Comparison of ENCODE assay signal across 14 mouse cellular contexts in the genomic region with DNA sequence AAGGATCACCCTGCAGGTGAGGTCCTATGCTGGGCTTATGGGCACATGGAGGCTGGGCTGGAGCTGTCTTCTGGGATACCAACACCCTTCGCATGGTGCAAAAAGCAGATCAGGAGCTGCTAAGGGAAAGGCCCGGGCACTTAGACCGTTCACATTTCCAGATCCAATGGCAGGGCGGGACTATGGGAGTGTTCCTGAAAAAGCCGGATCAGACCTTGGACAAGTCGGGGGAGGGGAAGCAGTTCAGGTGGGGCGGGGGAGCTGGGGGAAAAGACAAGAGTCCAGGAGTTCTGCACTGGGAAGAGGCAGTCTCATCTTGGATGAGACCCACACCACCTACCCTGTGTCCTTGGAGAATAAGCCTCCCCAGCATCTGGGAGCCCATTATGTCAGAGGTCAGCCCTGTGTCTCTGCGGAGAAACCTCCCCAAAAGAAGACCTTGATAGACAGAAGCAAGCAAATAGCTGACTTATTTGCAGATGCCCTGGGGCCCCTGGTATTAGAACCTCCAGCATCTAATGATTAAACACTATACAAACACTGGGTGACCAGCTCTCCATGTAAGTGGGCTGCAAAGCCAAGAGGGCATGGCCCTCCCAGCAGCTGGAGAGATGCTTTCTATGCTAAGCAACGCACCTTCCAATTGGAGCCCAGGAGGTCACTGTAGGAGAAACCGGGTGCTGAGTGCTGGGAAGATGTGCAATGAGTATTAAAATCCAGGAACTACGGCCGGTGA.
DNase-seq lines count a peak whose midpoint lies in the region; ATAC-seq and TF ChIP-seq lines count a peak whose summit lies in the region.
"Had no signal": no experiment of that assay in that cellular context is flagged by ENCODE, and none has a peak within 500 bp of the region (broad histone marks: within the 10 kb centered on the region; RNA-seq: fewer than 3 reads in every experiment).

No protein-coding gene starts in this region.

- no peak overlapping the region for H3K4me3 ChIP-seq in heart, embryonic 16.5 days (ENCODE audit: low read length)
- H3K4me3 ChIP-seq in stomach, embryonic 14.5 days (ENCODE audit: low read depth, low read length): no peak overlapping the region
- no peak overlapping the region for H3K4me3 ChIP-seq in stomach, postnatal 0 days (ENCODE audit: low read depth, low read length)
- H3K4me3 ChIP-seq in liver, embryonic 12.5 days: no peak overlapping the region
- H3K4me3 ChIP-seq: hindbrain, embryonic 10.5 days; limb, embryonic 13.5 days; neural tube, embryonic 12.5 days had no signal

- no peaks in the 10 kb centered on the region for H3K36me3 ChIP-seq in heart, embryonic 16.5 days (ENCODE audit: control insufficient read depth, insufficient read depth)
- no peaks in the 10 kb centered on the region for H3K36me3 ChIP-seq in stomach, embryonic 14.5 days (ENCODE audit: control insufficient read depth, insufficient read depth, low read length)
- no peaks in the 10 kb centered on the region for H3K36me3 ChIP-seq in stomach, postnatal 0 days (ENCODE audit: control insufficient read depth, insufficient read depth, low read length)
- H3K36me3 ChIP-seq in liver, embryonic 12.5 days: no peaks in the 10 kb centered on the region
- H3K36me3 ChIP-seq: limb, embryonic 13.5 days had no signal

- H3K27me3 ChIP-seq in heart, embryonic 16.5 days (ENCODE audit: control insufficient read depth, insufficient read depth, low read length): no peaks in the 10 kb centered on the region
- H3K27me3 ChIP-seq in stomach, embryonic 14.5 days (ENCODE audit: control insufficient read depth, insufficient read depth, low read length): no peaks in the 10 kb centered on the region
- no peaks in the 10 kb centered on the region for H3K27me3 ChIP-seq in stomach, postnatal 0 days (ENCODE audit: control insufficient read depth, insufficient read depth, low read length)
- H3K27me3 ChIP-seq in liver, embryonic 12.5 days (replicated peaks): no peaks in the 10 kb centered on the region
- H3K27me3 ChIP-seq: neural tube, embryonic 12.5 days had no signal

- peak overlapping the region; percentile 52 for H3K27ac ChIP-seq in heart, embryonic 16.5 days (ENCODE audit: low read length)
- H3K27ac ChIP-seq in stomach, embryonic 14.5 days (ENCODE audit: low read length): no peak overlapping the region; the same call in 1 of the 2 replicates
- no peak overlapping the region for H3K27ac ChIP-seq in stomach, postnatal 0 days (replicated peaks)
- H3K27ac ChIP-seq in liver, embryonic 12.5 days: peak overlapping the region; percentile 61
- H3K27ac ChIP-seq: limb, embryonic 13.5 days; macrophage; neural tube, embryonic 12.5 days had no signal

- no peak for TF ChIP-seq EP300 in stomach, postnatal 0 days (optimal IDR thresholded peaks at IDR 0.05)

- no peak overlapping the region for H3K4me2 ChIP-seq in heart, embryonic 16.5 days (ENCODE audit: low read depth, low read length)
- no peak overlapping the region for H3K4me2 ChIP-seq in stomach, embryonic 14.5 days (replicated peaks; ENCODE audit: low read depth, low read length)
- no peak overlapping the region for H3K4me2 ChIP-seq in stomach, postnatal 0 days (replicated peaks; ENCODE audit: low read depth)
- H3K4me2 ChIP-seq in liver, embryonic 12.5 days: peak overlapping the region; percentile 21; the same call in 1 of the 2 replicates
- H3K4me2 ChIP-seq: limb, embryonic 13.5 days; neural tube, embryonic 12.5 days had no signal

- no peaks in the 10 kb centered on the region for H3K9me3 ChIP-seq in heart, embryonic 16.5 days (replicated peaks; ENCODE audit: control insufficient read depth, low read length)
- no peaks in the 10 kb centered on the region for H3K9me3 ChIP-seq in stomach, embryonic 14.5 days (ENCODE audit: control insufficient read depth, low read depth, low read length)
- H3K9me3 ChIP-seq in stomach, postnatal 0 days (ENCODE audit: control insufficient read depth, low read length): no peaks in the 10 kb centered on the region
- no peaks in the 10 kb centered on the region for H3K9me3 ChIP-seq in liver, embryonic 12.5 days (replicated peaks)
- H3K9me3 ChIP-seq: hindbrain, embryonic 10.5 days; limb, embryonic 13.5 days; neural tube, embryonic 12.5 days had no signal

- 73% methylated on average over 12 of the region's 12 CpGs for WGBS in heart, embryonic 16.5 days
- 65% methylated on average over 12 of the region's 12 CpGs for WGBS in stomach, embryonic 14.5 days
- 68% methylated on average over 12 of the region's 12 CpGs for WGBS in stomach, postnatal 0 days
- 55% methylated on average over 12 of the region's 12 CpGs for WGBS in liver, embryonic 12.5 days (ENCODE audit: insufficient replicate concordance)

- intact Hi-C loops in heart, postnatal 14 days (cut with DNase I): no loop called here

- no peak for TF ChIP-seq CTCF in stomach, postnatal 0 days (IDR thresholded peaks at IDR 0.05; ENCODE audit: low read depth)

- no peak for DNase-seq in heart, postnatal 14 days
- no peak for DNase-seq in stomach, postnatal 0 days (ENCODE audit: low spot score)
- DNase-seq in retina, embryonic 14.5 days (ENCODE audit: low spot score): no peak
- no peak for DNase-seq in natural killer cell, adult 2 months (ENCODE audit: low spot score in 2 of 2)
- DNase-seq: cerebellum, postnatal 14 days; midbrain, embryonic 14.5 days; retina, postnatal 1 day had no signal

- peaks cover 57% of the 10 kb centered on the region for H3K4me1 ChIP-seq in heart, embryonic 16.5 days (ENCODE audit: control insufficient read depth, insufficient read depth, low read length)
- H3K4me1 ChIP-seq in stomach, embryonic 14.5 days (ENCODE audit: control insufficient read depth, insufficient read depth, low read length): peaks cover 15% of the 10 kb centered on the region; the same call in 1 of the 2 replicates
- no peaks in the 10 kb centered on the region for H3K4me1 ChIP-seq in stomach, postnatal 0 days (replicated peaks; ENCODE audit: control insufficient read depth, insufficient read depth)
- peaks cover 11% of the 10 kb centered on the region; the same call in 1 of the 2 replicates for H3K4me1 ChIP-seq in liver, embryonic 12.5 days

- no peak for ATAC-seq in heart, embryonic 16.5 days (replicated peaks; ENCODE audit: extremely low read depth, insufficient read depth, low FRiP score)
- peak; percentile 39 for ATAC-seq in stomach, embryonic 14.5 days (ENCODE audit: insufficient number of reproducible peaks, insufficient read depth, low FRiP score, low read depth)
- ATAC-seq in stomach, postnatal 0 days (ENCODE audit: low FRiP score, low TSS enrichment): no peak
- peak; percentile 75 for ATAC-seq in liver, embryonic 12.5 days

- H3K9ac ChIP-seq in heart, embryonic 16.5 days (ENCODE audit: low read length): no peak overlapping the region
- no peak overlapping the region for H3K9ac ChIP-seq in stomach, embryonic 14.5 days (replicated peaks; ENCODE audit: low read depth, low read length)
- no peak overlapping the region for H3K9ac ChIP-seq in stomach, postnatal 0 days (ENCODE audit: low read length)
- no peak overlapping the region for H3K9ac ChIP-seq in liver, embryonic 12.5 days
- H3K9ac ChIP-seq: limb, embryonic 13.5 days; neural tube, embryonic 12.5 days had no signal

Comparison
In these comparisons a context has a peak if more than half of its experiments do, and no peak if none do; other contexts are left out.
1. ATAC-seq: peak in stomach, embryonic 14.5 days (single experiment) and liver, embryonic 12.5 days (single experiment); none in heart, embryonic 16.5 days (single experiment) and stomach, postnatal 0 days (single experiment).
2. H3K27ac ChIP-seq: peak in heart, embryonic 16.5 days (single experiment) and liver, embryonic 12.5 days (single experiment); none in stomach, embryonic 14.5 days (single experiment) and stomach, postnatal 0 days (single experiment).